Mouse (Mus musculus): ENCODE measurements around the gene Clk2.

Gene Clk2

GRCm38 (mm10) chr3:89164506-89165267 is at the start of gene Clk2:
Clk2 (plus strand) TSS chr3:89164795.
- DNase-seq (ENCODE audit: low spot score), result peak; percentile 95

DNA sequence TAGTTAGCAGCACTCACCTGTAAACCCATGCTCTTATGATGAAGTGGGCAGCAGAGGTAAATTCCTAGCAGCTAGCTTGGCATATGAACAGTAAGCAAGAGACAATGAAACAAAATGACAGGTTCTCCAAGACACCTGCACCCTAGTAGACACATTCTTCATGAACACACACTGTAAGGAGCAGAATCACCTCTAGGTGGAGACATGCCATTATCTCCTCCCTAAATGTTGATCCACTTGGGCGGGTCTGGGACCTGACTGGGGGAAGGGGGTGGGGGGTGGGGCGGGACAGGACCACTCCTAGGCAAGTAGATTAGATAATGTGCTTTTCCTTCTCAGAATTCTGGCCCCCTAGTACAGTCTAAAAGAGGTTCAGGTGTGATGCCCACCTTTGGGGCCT is 49.1 kb upstream of the Clk2 start:
- no peak for DNase-seq (ENCODE audit: low spot score)

GRCm38 (mm10) chr3:89123313-89123712 is 41.3 kb upstream of the Clk2 start:
- peak; percentile 37 for DNase-seq (ENCODE audit: low spot score)

DNA sequence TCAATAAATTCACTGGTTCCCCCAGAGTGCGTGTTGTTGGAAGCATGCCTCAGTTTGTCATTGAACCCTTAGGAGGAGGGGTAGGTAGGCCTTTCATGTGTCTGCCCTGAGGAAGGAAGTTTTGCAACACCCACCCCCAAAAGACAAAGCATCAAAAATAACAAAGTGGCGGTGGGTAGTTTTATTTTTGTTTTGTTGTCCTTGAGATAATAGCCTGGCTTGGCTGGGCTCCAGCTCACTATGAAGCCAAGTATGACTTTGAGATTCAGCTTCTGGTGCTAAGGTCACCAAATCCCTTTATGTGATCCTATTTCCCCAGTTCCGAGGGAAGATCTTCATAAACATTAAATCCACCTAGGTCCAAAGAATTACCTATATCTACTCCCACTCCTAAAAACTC is 40.4 kb upstream of the Clk2 start:
- peak; percentile 48 for DNase-seq (ENCODE audit: low spot score)

DNA sequence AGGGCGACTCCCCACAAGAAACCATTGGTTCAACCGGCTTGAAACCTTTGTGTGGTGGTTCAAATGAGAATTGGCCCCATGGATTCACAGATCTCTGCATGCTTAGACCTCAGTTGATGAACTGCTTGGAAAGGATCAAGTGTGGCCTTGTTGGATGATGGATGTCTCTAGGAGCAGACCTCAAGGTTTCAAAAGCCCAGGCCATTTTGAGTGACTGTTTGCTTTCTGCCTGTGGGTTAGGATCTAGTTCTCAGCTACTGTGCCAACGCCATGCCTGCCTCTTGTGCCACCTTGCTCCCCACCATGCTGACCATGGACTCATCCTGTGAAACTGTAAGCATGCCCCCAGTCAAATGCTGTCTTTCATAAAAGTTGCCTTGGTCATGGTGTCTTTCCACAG is 38.6 kb upstream of the Clk2 start:
- no peak for DNase-seq (ENCODE audit: low spot score)

DNA sequence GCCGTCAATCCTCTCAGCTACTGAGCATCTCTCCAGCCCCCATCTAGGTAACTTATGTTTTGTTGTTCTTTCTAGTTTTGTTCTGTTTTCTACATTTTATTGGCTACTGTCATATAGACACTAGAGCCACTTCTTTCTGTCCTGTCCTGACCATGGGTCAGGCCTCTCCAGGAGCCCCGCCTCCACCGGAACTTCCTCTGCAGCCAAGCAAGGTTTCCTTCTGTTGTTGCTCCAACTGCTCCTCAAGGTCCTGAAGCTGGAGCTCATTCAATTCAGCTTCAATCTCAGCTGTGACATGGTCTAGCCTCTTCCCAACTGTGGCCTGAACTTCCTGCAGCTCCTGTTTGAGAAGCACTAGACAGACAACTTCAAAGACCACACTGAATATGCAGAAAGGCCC is 34.7 kb upstream of the Clk2 start:
- DNase-seq (ENCODE audit: low spot score), result no peak

GRCm38 (mm10) chr3:89131816-89132215 is 32.8 kb upstream of the Clk2 start:
- DNase-seq (ENCODE audit: low spot score), result no peak

DNA sequence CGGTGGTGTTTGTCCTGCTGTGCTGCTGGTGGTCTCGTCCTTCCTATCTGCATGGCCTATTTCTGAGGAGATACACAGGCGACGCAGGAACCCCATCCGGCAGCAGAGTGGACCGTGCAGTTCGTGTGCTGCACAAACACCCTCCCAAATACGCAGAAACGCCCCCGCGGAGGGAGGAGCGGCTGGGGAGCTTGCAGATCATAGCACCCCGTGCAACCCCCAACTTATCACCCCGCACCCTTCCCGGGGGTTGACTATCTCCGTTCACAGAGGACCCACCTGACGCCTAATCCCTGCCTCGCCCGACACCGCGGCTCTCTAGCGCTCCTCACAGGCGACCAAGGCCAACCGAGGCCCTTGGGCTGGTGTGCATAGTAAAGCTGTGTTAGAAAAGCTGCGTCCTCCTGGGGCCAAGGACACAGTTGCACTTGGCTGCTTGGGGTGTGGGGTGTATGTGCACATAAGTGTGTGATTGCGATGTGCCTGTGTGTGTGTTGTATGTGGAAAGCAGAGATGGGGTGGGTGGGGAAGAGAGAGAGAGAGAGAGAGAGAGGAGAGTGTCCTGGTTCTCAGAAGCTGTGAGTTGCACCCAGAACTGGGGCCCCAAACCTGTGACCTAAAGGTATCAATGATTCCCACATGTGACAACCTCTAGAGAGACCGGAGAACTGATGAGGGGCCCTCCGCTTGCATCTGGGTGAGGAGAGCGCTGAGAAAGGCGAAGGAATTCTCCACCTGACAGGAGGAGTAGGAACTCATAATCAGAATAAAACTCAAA is 32.1 kb upstream of the Clk2 start:
- DNase-seq (ENCODE audit: low spot score), result peak; percentile 65

DNA sequence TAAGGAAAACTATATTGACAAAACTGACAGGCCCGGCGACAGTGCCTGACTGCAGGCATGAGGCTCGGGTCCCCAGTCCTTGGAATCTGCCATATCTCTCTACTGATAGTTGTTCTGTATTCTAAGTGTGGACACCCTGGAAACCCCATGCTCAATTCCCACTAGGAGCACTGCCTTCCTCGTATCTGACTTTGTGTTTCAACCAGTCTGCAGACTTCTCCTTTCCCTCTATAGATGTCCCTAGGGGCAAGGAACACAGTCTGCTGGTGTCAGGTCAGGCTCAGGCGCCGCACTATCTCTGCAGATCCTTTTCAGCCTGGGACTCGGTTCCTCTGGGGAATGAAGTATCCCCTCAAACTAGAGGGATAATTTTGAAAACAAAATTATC is 31.5 kb upstream of the Clk2 start:
- no peak for DNase-seq (ENCODE audit: low spot score)

- no peak for DNase-seq (ENCODE audit: low spot score)
Measured at GRCm38 (mm10) chr3:89133752-89134151, 30.8 kb upstream of the Clk2 start.

DNA sequence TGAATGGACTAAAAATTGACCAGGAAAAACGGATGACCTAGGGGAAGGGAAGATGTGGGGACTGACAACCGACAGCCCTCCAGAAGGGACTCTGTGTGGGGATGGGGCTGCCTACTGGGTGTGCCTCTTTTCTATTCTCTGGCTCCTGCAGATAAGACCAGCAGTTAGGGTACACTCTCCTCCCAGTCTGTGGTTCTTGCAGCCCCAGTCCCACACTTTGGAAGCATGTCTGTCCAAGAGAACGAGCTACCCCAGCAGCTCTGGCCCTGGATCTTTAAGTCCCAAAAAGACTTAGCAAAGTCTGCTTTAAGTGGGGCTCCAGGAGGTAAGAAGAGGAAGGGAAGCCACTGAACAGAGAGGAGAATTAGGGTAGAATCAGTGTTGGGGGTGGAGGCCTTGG is 28.6 kb upstream of the Clk2 start, which contains the start of gene Pklr:
TSS of gene Pklr (plus strand) at position 185 of the 400 bp plus-strand sequence.
- DNase-seq (ENCODE audit: low spot score), result no peak

- DNase-seq (ENCODE audit: low spot score), result no peak
Measured at GRCm38 (mm10) chr3:89136365-89136764, 28.2 kb upstream of the Clk2 start.

- DNase-seq (ENCODE audit: low spot score), result no peak
Measured at GRCm38 (mm10) chr3:89144821-89145220, 19.8 kb upstream of the Clk2 start.

DNA sequence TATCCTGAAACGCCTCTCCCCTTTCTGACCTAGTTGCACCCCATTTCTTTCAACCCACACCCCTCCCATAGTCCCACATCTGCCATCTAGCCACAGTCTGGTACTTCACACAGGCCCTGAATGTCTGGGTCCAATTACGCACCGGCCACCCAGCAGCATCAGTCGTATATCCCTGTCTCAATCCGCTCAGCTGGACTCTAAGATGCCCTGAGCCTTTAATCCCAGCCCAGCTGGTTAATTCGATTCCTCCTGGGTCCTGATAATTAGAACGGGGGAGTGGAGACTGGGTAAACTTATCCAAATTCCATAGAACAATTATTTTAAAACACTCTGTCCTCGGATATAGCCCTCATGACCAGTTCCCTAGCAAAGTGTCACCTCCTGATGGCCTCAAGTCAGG is 19.0 kb upstream of the Clk2 start:
- no peak for DNase-seq (ENCODE audit: low spot score)

DNA sequence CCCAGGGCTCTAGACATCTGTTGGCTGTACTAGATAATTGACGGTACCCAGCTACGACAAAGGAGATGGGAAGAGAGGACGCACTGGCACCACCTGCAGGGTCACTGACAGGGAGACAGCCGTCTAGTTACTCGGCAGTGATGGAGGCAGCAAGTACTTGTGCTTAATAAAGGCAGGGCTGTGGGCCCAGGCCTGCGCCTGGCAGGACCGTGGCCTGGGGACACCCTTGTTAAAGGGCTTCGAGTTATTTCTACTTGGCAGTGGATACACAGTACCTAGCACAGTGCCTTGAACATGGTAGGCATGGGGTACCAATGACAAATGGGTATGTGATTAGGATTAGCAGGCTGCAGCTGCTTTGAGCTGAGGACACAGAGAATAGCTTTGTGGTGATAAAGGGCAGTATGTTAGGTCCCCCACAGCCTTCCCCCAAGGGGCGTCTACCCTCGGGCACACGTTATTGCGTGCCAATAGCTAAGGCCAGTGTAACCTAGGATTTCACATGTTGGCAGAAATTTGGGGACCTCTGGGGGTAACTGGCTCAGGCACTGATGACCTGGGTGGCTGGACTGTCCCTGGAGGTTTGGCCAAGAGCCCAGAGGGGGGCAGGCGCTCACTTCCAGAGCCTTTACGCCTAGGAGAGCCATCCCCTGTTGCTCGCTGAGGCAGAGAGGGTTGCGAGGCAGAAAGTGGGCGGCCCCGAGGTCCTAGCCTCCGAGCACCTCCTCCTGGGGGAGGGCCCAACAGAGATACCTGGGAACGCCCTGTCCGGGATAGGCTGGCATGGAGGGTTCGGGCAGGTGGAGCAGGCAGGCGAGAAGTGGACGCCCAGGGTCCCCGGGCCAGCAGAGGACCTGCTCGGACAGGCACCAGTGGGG is 17.3 kb upstream of the Clk2 start:
- DNase-seq (ENCODE audit: low spot score), result no peak

DNA sequence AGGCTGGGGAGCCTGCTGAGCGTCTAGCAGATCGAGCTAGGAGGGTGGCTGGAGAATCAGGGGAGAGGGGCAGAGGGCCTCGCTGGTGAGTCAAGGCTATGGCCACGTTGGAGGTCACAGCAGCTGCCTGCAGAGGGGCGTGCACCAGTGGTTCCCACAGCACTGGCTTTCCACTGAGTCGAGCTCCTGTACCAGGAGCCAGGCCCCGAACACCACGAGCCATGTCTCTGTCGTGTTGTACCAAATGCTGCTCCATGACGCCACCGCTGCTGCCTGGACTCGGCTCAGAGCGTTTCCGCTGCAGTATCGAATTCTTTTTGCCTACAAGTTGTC is 16.6 kb upstream of the Clk2 start:
- no peak for DNase-seq (ENCODE audit: low spot score)

GRCm38 (mm10) chr3:89148567-89148966 is 16.0 kb upstream of the Clk2 start:
- no peak for DNase-seq (ENCODE audit: low spot score)

GRCm38 (mm10) chr3:89152084-89152835 is 12.3 kb upstream of the Clk2 start:
- DNase-seq (ENCODE audit: low spot score), result no peak

DNA sequence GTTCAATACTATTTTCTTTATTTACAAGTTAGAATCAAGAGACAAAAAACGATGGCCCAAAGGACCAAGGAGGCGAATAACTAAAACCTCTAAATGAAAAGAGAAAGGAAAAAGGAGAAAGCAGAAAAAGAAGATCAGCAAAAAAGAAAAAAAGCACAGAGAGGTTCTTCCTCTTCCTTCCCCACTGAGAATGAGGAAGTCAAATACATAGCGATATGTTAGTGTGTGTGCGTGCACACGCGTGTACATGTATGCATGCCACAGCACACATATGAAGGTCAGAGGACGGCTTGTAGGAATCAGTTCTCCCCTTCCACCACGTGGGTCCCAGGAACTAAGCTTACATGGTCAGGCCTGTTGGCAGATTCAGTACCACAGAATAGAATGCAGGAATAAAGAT is 7.6 kb upstream of the Clk2 start:
- DNase-seq (ENCODE audit: low spot score), result no peak

GRCm38 (mm10) chr3:89158651-89159050 is 5.9 kb upstream of the Clk2 start:
- DNase-seq (ENCODE audit: low spot score), result no peak

GRCm38 (mm10) chr3:89159211-89159610 is 5.4 kb upstream of the Clk2 start:
- peak; percentile 74 for DNase-seq (ENCODE audit: low spot score)

Data from ovary, postnatal 36 days (tissue).